Mouse (Mus musculus) neural tube, embryonic 14.5 days (tissue): ENCODE results near the gene Trip10. TPM values are rescaled to one million over a fixed set of nuclear protein-coding genes. Genes with fewer than 3 reads are reported as not detected.

Source experiments
- ATAC-seq: fragments of 200-750 bp; cut with Nextera tagmentation; 2 replicates; pipeline ENCODE4 v1.8.0; 2017; ENCODE audit warnings: low read depth, mild to moderate bottlenecking, moderate TSS enrichment, moderate library complexity
- H3K27ac ChIP-seq: fragments of 300-500 bp; sonication (generic); 2 replicates; pipeline ENCODE4 v1.5.1; 2014; ENCODE audit warnings: low read depth, mild to moderate bottlenecking, control low read depth, low read length, moderate library complexity, mixed read lengths
- H3K27me3 ChIP-seq: fragments of 300-500 bp; sonication (generic); 2 replicates; pipeline ENCODE4 v1.6.1; 2014; ENCODE audit warnings: low read length; ENCODE audit not compliant: control insufficient read depth, insufficient read depth
- H3K36me3 ChIP-seq: fragments of 300-500 bp; sonication (generic); 2 replicates; pipeline ENCODE4 v1.6.1; 2014; ENCODE audit warnings: low read length, mixed read lengths; ENCODE audit not compliant: control insufficient read depth, insufficient read depth
- H3K4me1 ChIP-seq: fragments of 300-500 bp; sonication (generic); 2 replicates; pipeline ENCODE4 v1.6.1; 2014; ENCODE audit warnings: low read length; ENCODE audit not compliant: control insufficient read depth, insufficient read depth
- H3K4me2 ChIP-seq: fragments of 300-500 bp; sonication (generic); 2 replicates; pipeline ENCODE4 v1.6.1; 2014; ENCODE audit warnings: mild to moderate bottlenecking, low read depth, low read length, control low read depth
- H3K4me3 ChIP-seq: fragments of 300-500 bp; sonication (generic); 2 replicates; pipeline ENCODE4 v1.5.1; 2014; ENCODE audit warnings: low read depth, low read length, control low read depth, mixed read lengths
- H3K9ac ChIP-seq: fragments of 300-500 bp; sonication (generic); replicated peaks from 2 replicates; pipeline ENCODE4 v1.6.1; 2014; ENCODE audit warnings: low read depth, mild to moderate bottlenecking, control low read depth, low read length, mixed read lengths
- H3K9me3 ChIP-seq: fragments of 300-500 bp; sonication (generic); 2 replicates; pipeline ENCODE4 v1.6.1; 2016; ENCODE audit warnings: low read length; ENCODE audit not compliant: control insufficient read depth
- WGBS: fragments of 180-500 bp; shearing (Covaris S2); extraction: QIAGEN DNeasy Blood & Tissue Kit; methylation state at CpG from one replicate; pipeline ENCODE4 v1.1.7; 2014; 5-methylcytosine and 5-hydroxymethylcytosine counted together
- polyA plus RNA-seq: library from polyadenylated mRNA; unstranded; fragments of >200 nt; fragmentation: Nextera tagmentation; extraction: Ambion mirVana; gene quantifications from 2 replicates; pipeline ENCODE4 v1.2.1, GENCODE M21; 2014

Trip10 gene
- polyA plus RNA-seq, 1 experiment from 2014 or later = 5.4 TPM

GRCm38 (mm10) chr17:57219884-57220207 lies 29.4 kb upstream of the Trip10 start:
- H3K4me3 ChIP-seq = no peak overlapping the region
- no peaks in the 10 kb centered on the region for H3K36me3 ChIP-seq
- no peak overlapping the region for H3K4me2 ChIP-seq
- no peaks in the 10 kb centered on the region for H3K9me3 ChIP-seq
- no peaks in the 10 kb centered on the region for H3K27me3 ChIP-seq
- no peaks in the 10 kb centered on the region for H3K4me1 ChIP-seq
- H3K9ac ChIP-seq = no peak overlapping the region
- ATAC-seq = no peak
- H3K27ac ChIP-seq = no peak overlapping the region
- 12% methylated on average over 3 of the region's 3 CpGs for WGBS

- Histone ChIP-seq H3K27me3 (no peaks in the 10 kb centered on the region), H3K4me1 (no peaks in the 10 kb centered on the region), H3K9ac (no peak overlapping the region), H3K27ac (no peak overlapping the region), H3K36me3 (no peaks in the 10 kb centered on the region), H3K9me3 (no peaks in the 10 kb centered on the region), H3K4me3 (no peak overlapping the region), H3K4me2 (no peak overlapping the region)
- no peak for ATAC-seq
- 86% methylated on average over 4 of the region's 4 CpGs for WGBS
Measured at GRCm38 (mm10) chr17:57221911-57222310, 27.3 kb upstream of the Trip10 start.

- no peak overlapping the region for H3K4me3 ChIP-seq
- no peak overlapping the region for H3K27ac ChIP-seq
- H3K9ac ChIP-seq = no peak overlapping the region
- ATAC-seq = no peak
- no peaks in the 10 kb centered on the region for H3K4me1 ChIP-seq
- no peak overlapping the region for H3K4me2 ChIP-seq
- H3K36me3 ChIP-seq = no peaks in the 10 kb centered on the region
- no peaks in the 10 kb centered on the region for H3K27me3 ChIP-seq
- WGBS = 71% methylated on average over 9 of the region's 9 CpGs
- H3K9me3 ChIP-seq = no peaks in the 10 kb centered on the region
Measured at GRCm38 (mm10) chr17:57223313-57223712, 25.9 kb upstream of the Trip10 start.

GRCm38 (mm10) chr17:57227468-57227867 lies 21.8 kb upstream of the Trip10 start:
- 88% methylated on average over 2 of the region's 2 CpGs for WGBS
- Histone ChIP-seq H3K27ac (no peak overlapping the region), H3K4me3 (no peak overlapping the region), H3K4me2 (no peak overlapping the region), H3K9me3 (no peaks in the 10 kb centered on the region), H3K36me3 (no peaks in the 10 kb centered on the region), H3K9ac (no peak overlapping the region), H3K4me1 (no peaks in the 10 kb centered on the region), H3K27me3 (no peaks in the 10 kb centered on the region)
- no peak for ATAC-seq

- no peak for ATAC-seq
- Histone ChIP-seq H3K9ac (no peak within 1 kb of the TSS), H3K27ac (no peak within 1 kb of the TSS), H3K36me3 (no peaks in the 10 kb centered on the region), H3K4me1 (no peaks in the 10 kb centered on the region), H3K9me3 (no peaks in the 10 kb centered on the region), H3K27me3 (no peaks in the 10 kb centered on the region), H3K4me3 (no peak within 1 kb of the TSS), H3K4me2 (no peak within 1 kb of the TSS)
- WGBS = 76% methylated on average over 3 of the region's 3 CpGs
Measured at GRCm38 (mm10) chr17:57228014-57228413, 21.2 kb upstream of the Trip10 start, which contains the start of gene C3. Gene C3, minus strand, starts transcription at chr17:57228136.

GRCm38 (mm10) chr17:57228873-57229272 lies 20.4 kb upstream of the Trip10 start:
- Histone ChIP-seq H3K27ac (no peak overlapping the region), H3K9me3 (no peaks in the 10 kb centered on the region), H3K4me3 (no peak overlapping the region), H3K36me3 (no peaks in the 10 kb centered on the region), H3K9ac (no peak overlapping the region), H3K27me3 (no peaks in the 10 kb centered on the region), H3K4me2 (no peak overlapping the region), H3K4me1 (no peaks in the 10 kb centered on the region)
- WGBS = 83% methylated on average over 3 of the region's 3 CpGs
- ATAC-seq = no peak

- H3K4me2 ChIP-seq = no peak overlapping the region
- no peak overlapping the region for H3K9ac ChIP-seq
- H3K36me3 ChIP-seq = peaks cover 7% of the 10 kb centered on the region; the same call in 1 of the 2 replicates
- H3K27me3 ChIP-seq = no peaks in the 10 kb centered on the region
- 80% methylated on average over 14 of the region's 15 CpGs for WGBS
- no peak overlapping the region for H3K4me3 ChIP-seq
- ATAC-seq = no peak
- no peak overlapping the region for H3K27ac ChIP-seq
- no peaks in the 10 kb centered on the region for H3K9me3 ChIP-seq
- H3K4me1 ChIP-seq = no peaks in the 10 kb centered on the region
Measured at GRCm38 (mm10) chr17:57229851-57230727, 19.2 kb upstream of the Trip10 start.

- Histone ChIP-seq H3K4me2 (no peak overlapping the region), H3K4me3 (no peak overlapping the region), H3K4me1 (no peaks in the 10 kb centered on the region), H3K27me3 (no peaks in the 10 kb centered on the region), H3K27ac (no peak overlapping the region), H3K9me3 (no peaks in the 10 kb centered on the region), H3K36me3 (peaks cover 7% of the 10 kb centered on the region; the same call in 1 of the 2 replicates), H3K9ac (no peak overlapping the region)
- no peak for ATAC-seq
- 71% methylated on average over 6 of the region's 6 CpGs for WGBS
Measured at GRCm38 (mm10) chr17:57230728-57231125, 18.5 kb upstream of the Trip10 start.

- Histone ChIP-seq H3K36me3 (peaks cover 12% of the 10 kb centered on the region), H3K4me3 (no peak overlapping the region), H3K27ac (no peak overlapping the region), H3K27me3 (no peaks in the 10 kb centered on the region), H3K9me3 (no peaks in the 10 kb centered on the region), H3K9ac (no peak overlapping the region), H3K4me1 (no peaks in the 10 kb centered on the region), H3K4me2 (no peak overlapping the region)
- ATAC-seq = no peak
Measured at GRCm38 (mm10) chr17:57231321-57231771, 17.9 kb upstream of the Trip10 start.
